Mouse (Mus musculus) cortical plate, adult 2 months (tissue): ENCODE results near the gene Card10.

Source experiments
- CTCF ChIP-seq: fragments of 200-500 bp; IDR thresholded peaks from 2 replicates; pipeline ENCODE4 v1.5.1; 2011; ENCODE audit warnings: mild to moderate bottlenecking, control low read depth, low read length; ENCODE audit not compliant: insufficient read depth; ENCODE audit errors: extremely low read depth
- POLR2A ChIP-seq: fragments of 200-500 bp; IDR thresholded peaks from 2 replicates; pipeline ENCODE4 v1.6.1; 2011; ENCODE audit warnings: mild to moderate bottlenecking, low read length, control low read depth; ENCODE audit not compliant: insufficient read depth; ENCODE audit errors: extremely low read depth

GRCm38 (mm10) chr15:78845867-78846266 is 43.0 kb upstream of the Card10 start:
- TF ChIP-seq POLR2A (no peak), CTCF (no peak)
